Mouse (Mus musculus) C2C12 (cell line): ENCODE data around the gene Hspb8. TPM values are rescaled to one million over a fixed set of nuclear protein-coding genes. Genes with fewer than 3 reads are reported as not detected.

ENCODE experiments used
- H3K27me3 ChIP-seq: one replicate; pipeline ENCODE4 v1.6.1; 2011; ENCODE audit not compliant: control insufficient read depth, insufficient read depth, insufficient read length
- H3K36me3 ChIP-seq: one replicate; pipeline ENCODE4 v1.6.1; 2011; ENCODE audit not compliant: control insufficient read depth, insufficient read depth
- H3K4me3 ChIP-seq: one replicate; pipeline ENCODE4 v1.5.1; 2011; ENCODE audit warnings: mild to moderate bottlenecking, control low read depth; ENCODE audit not compliant: poor library complexity, insufficient read depth, severe bottlenecking
- H3K79me2 ChIP-seq: one replicate; pipeline ENCODE4 v1.6.1; 2011; ENCODE audit not compliant: control insufficient read depth, insufficient read depth
- H3K79me3 ChIP-seq: one replicate; pipeline ENCODE4 v1.6.1; 2011; ENCODE audit warnings: low read depth, control low read depth
- H3ac ChIP-seq: one replicate; pipeline ENCODE3; 2011; ENCODE audit warnings: low read depth; ENCODE audit not compliant: control insufficient read depth, insufficient read length
- CEBPB ChIP-seq: IDR thresholded peaks from one replicate; pipeline ENCODE4 v1.6.1; 2011; ENCODE audit warnings: low read depth, mild to moderate bottlenecking, control low read depth, moderate library complexity
- CTCF ChIP-seq: IDR thresholded peaks from one replicate; pipeline ENCODE4 v1.5.1; 2011; ENCODE audit not compliant: control insufficient read depth, insufficient read depth, insufficient read length
- FOSL1 ChIP-seq: IDR thresholded peaks from one replicate; pipeline ENCODE4 v1.8.0; 2011; ENCODE audit warnings: mild to moderate bottlenecking, low read length; ENCODE audit not compliant: poor library complexity, insufficient read depth, severe bottlenecking
- MAX ChIP-seq: IDR thresholded peaks from one replicate; pipeline ENCODE4 v1.6.1; 2011; ENCODE audit warnings: mild to moderate bottlenecking, control low read depth
- MYOD1 ChIP-seq: IDR thresholded peaks from one replicate; pipeline ENCODE4 v1.6.1; 2011; ENCODE audit warnings: low read depth; ENCODE audit not compliant: control insufficient read depth, insufficient read length
- MYOG ChIP-seq: IDR thresholded peaks from one replicate; pipeline ENCODE4 v1.6.1; 2011; ENCODE audit not compliant: control insufficient read depth, insufficient read length; ENCODE audit errors: extremely low read depth
- USF1 ChIP-seq: IDR thresholded peaks from one replicate; pipeline ENCODE4 v1.6.1; 2011; ENCODE audit warnings: low read depth, mild to moderate bottlenecking, control low read depth, moderate library complexity
- polyA plus RNA-seq: library from polyadenylated mRNA; unstranded; fragments of >200 nt; fragmentation: generic; extraction: Trizol; gene quantifications from one replicate; pipeline ENCODE4 v1.2.1, GENCODE M21; 2012; ENCODE audit warnings: missing spikeins

Hspb8 gene
- polyA plus RNA-seq, 1 experiment: 58.6 TPM

DNA sequence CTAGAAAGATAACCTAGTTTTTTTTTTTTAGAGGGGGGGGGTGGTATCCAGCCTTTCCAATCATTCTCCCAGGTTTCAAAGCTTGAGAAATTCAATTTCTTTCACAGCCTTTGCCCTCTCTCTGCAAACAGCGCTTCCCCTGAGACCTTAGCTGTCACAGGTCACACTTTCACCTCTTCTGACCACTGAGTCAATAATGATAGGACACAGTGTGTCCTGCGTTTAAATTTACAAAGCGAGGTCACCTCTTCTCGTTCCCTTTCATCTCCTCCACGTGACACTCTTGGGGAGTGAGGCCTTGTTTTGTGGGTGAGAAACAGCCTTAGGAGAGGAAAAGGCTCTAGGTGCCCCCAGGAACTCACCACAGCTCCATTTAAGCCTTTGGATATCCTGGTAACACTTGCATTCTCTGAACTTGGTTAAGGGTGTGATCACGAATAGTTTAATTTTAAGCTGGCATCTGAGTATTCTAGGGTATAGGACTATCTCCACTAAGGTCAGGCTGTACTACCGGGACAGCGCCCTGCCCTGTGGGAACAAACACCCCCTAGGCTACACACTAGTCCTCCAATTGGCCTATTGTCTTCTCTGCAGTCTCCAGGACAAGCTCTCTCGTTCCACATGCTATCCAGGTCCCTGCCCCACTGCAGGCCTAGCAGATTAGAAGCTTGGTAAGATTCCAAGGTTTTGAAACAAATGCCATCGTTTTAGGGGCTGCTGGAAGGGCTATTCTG, 23.1 kb upstream of the Hspb8 start:
- no peaks in the 10 kb centered on the region for H3K27me3 ChIP-seq
- H3ac ChIP-seq: no peak overlapping the region
- TF ChIP-seq MAX: no peak
- TF ChIP-seq USF1: no peak
- TF ChIP-seq CEBPB: no peak
- no peak for TF ChIP-seq CTCF
- TF ChIP-seq MYOD1: no peak
- no peak for TF ChIP-seq MYOG
- TF ChIP-seq FOSL1: no peak
- no peaks in the 10 kb centered on the region for H3K79me2 ChIP-seq
- H3K79me3 ChIP-seq: no peaks in the 10 kb centered on the region
- no peak overlapping the region for H3K4me3 ChIP-seq
- H3K36me3 ChIP-seq: no peaks in the 10 kb centered on the region

- H3ac ChIP-seq: no peak overlapping the region
- H3K79me2 ChIP-seq: no peaks in the 10 kb centered on the region
- H3K4me3 ChIP-seq: no peak overlapping the region
- TF ChIP-seq CTCF (no peak), CEBPB (no peak), FOSL1 (no peak), MAX (no peak), MYOG (no peak), MYOD1 (no peak), USF1 (no peak)
- no peaks in the 10 kb centered on the region for H3K27me3 ChIP-seq
- no peaks in the 10 kb centered on the region for H3K79me3 ChIP-seq
- H3K36me3 ChIP-seq: no peaks in the 10 kb centered on the region
Observed at GRCm38 (mm10) chr5:116444517-116444916, 21.9 kb upstream of the Hspb8 start.

GRCm38 (mm10) chr5:116443459-116443940, 20.8 kb upstream of the Hspb8 start:
- Histone ChIP-seq H3K79me2 (no peaks in the 10 kb centered on the region), H3K36me3 (no peaks in the 10 kb centered on the region), H3K79me3 (no peaks in the 10 kb centered on the region), H3K4me3 (no peak overlapping the region), H3ac (no peak overlapping the region), H3K27me3 (no peaks in the 10 kb centered on the region)
- TF ChIP-seq MAX (no peak), FOSL1 (no peak), CEBPB (no peak), USF1 (no peak), MYOG (no peak)

DNA sequence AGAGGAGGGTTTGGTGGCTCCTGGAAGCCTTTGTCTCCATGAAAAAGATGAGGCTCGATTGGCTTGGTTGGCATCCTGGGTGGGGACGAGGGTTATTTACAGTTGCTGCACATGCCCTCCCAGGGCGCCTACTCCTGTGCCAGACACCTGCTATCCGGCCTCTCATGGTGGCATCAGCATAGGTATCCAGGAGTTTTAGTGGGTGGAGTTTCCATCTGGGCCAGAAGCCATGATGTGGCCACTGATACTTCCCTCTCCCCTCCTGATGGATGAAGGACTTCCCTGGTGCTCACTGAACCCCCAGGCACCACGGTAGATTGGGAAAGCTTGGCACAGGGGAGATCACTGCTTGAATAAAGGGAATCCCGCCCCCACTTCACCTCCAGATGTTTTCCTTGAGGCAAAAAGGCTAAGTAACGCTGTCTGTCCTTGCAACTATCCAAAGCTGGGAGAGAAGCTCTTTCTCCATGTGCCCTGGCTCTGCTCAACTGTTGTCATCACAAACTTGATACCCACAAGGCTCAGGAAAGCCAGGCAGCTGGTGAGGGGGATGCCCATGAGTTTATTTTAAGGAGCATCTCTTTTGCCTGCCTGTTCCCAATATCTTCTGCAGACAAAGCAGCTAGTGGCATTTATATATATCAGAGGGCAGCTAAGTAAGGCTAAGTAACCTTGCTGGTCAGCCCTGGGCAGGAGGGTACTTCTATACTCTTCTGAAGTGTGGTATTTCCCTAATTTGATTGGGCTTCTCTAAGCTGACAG, 20.2 kb upstream of the Hspb8 start:
- no peaks in the 10 kb centered on the region for H3K79me2 ChIP-seq
- TF ChIP-seq MAX (no peak), CEBPB (no peak), MYOG (no peak), MYOD1 (no peak), CTCF (no peak), USF1 (no peak), FOSL1 (no peak)
- H3K27me3 ChIP-seq: no peaks in the 10 kb centered on the region
- H3K4me3 ChIP-seq: no peak overlapping the region
- H3K79me3 ChIP-seq: no peaks in the 10 kb centered on the region
- H3ac ChIP-seq: no peak overlapping the region
- H3K36me3 ChIP-seq: no peaks in the 10 kb centered on the region

GRCm38 (mm10) chr5:116440251-116440650, 17.6 kb upstream of the Hspb8 start:
- Histone ChIP-seq H3K4me3 (no peak overlapping the region), H3K27me3 (no peaks in the 10 kb centered on the region), H3K79me2 (no peaks in the 10 kb centered on the region), H3K79me3 (no peaks in the 10 kb centered on the region), H3K36me3 (no peaks in the 10 kb centered on the region), H3ac (no peak overlapping the region)
- TF ChIP-seq CEBPB (no peak), FOSL1 (no peak), MAX (no peak), CTCF (no peak), MYOG (no peak)

GRCm38 (mm10) chr5:116438328-116438727, 15.7 kb upstream of the Hspb8 start:
- no peaks in the 10 kb centered on the region for H3K36me3 ChIP-seq
- TF ChIP-seq CEBPB (no peak), USF1 (no peak), CTCF (no peak), MYOD1 (no peak), FOSL1 (no peak), MYOG (no peak), MAX (no peak)
- H3K4me3 ChIP-seq: no peak overlapping the region
- H3K79me2 ChIP-seq: no peaks in the 10 kb centered on the region
- no peaks in the 10 kb centered on the region for H3K27me3 ChIP-seq
- H3ac ChIP-seq: no peak overlapping the region
- H3K79me3 ChIP-seq: no peaks in the 10 kb centered on the region
